Mouse (Mus musculus) G1E (cell line): ENCODE data around the gene Dennd1a. TPM values are rescaled to one million over a fixed set of nuclear protein-coding genes. Genes with fewer than 3 reads are reported as not detected.

Source experiments
- ATAC-seq: 2 replicates; pipeline ENCODE4 v1.8.0; 2016; ENCODE audit warnings: mild to moderate bottlenecking; ENCODE audit not compliant: insufficient number of reproducible peaks, poor library complexity, low FRiP score, severe bottlenecking; ENCODE audit errors: extremely low read depth
- DNase-seq: peaks from one replicate; pipeline ENCODE4 v3.0.0; 2012; ENCODE audit warnings: low spot score
- H3K27me3 ChIP-seq: 2 replicates; pipeline ENCODE4 v1.6.1; 2012; ENCODE audit warnings: mild to moderate bottlenecking, low read length, inconsistent platforms; ENCODE audit not compliant: insufficient read depth
- H3K36me3 ChIP-seq: replicated peaks from 2 replicates; pipeline ENCODE3; 2012; ENCODE audit warnings: mild to moderate bottlenecking, inconsistent platforms
- H3K4me1 ChIP-seq: 2 replicates; pipeline ENCODE4 v1.6.1; 2012; ENCODE audit warnings: low read depth, low read length, inconsistent platforms, mixed read lengths; ENCODE audit not compliant: insufficient read depth
- H3K4me3 ChIP-seq: 2 replicates; pipeline ENCODE4 v1.5.1; 2012; ENCODE audit warnings: low read depth, mild to moderate bottlenecking, inconsistent platforms, low read length, moderate library complexity, mixed read lengths
- H3K9me3 ChIP-seq: replicated peaks from 2 replicates; pipeline ENCODE4 v1.6.1; 2012; ENCODE audit warnings: inconsistent platforms
- CTCF ChIP-seq: IDR thresholded peaks from 2 replicates; pipeline ENCODE4 v1.5.1; 2012; ENCODE audit warnings: low read depth, low read length, inconsistent platforms, mixed read lengths
- GATA1 ChIP-seq: IDR thresholded peaks from 2 replicates; pipeline ENCODE4 v1.6.1; 2012; ENCODE audit warnings: borderline replicate concordance, low read length, inconsistent platforms, mixed read lengths
- GATA2 ChIP-seq: IDR thresholded peaks from 2 replicates; pipeline ENCODE4 v1.6.1; 2012; ENCODE audit warnings: low read depth, low read length, inconsistent platforms, borderline replicate concordance
- POLR2AphosphoS5 ChIP-seq: IDR thresholded peaks from 2 replicates; pipeline ENCODE4 v1.6.1; 2012; ENCODE audit warnings: low read depth, low read length, inconsistent platforms; ENCODE audit not compliant: insufficient replicate concordance
- TAL1 ChIP-seq: conservative IDR thresholded peaks from 2 replicates; pipeline ENCODE4 v1.6.1; 2012; ENCODE audit warnings: low read depth, low read length, inconsistent platforms, mixed read lengths
- polyA plus RNA-seq: library from polyadenylated mRNA; stranded (reverse); fragments of >175 nt; gene quantifications from 2 replicates; pipeline ENCODE4 v1.2.3, GENCODE M21; 2012
- total RNA-seq, 2 experiments: library from RNA; stranded (forward) in 1 of 2; stranded (reverse) in 1 of 2; fragments of 200-1000 nt in 1 of 2; fragments of >200 nt in 1 of 2; fragmentation: Nextera tagmentation in 1 of 2; gene quantifications; 2 replicates each; pipeline ENCODE4 v1.2.3; 2014 to 2017

Dennd1a gene
- total and polyA plus RNA-seq, 3 experiments = 25.5 to 78.7 (median 71.0) TPM

DNA sequence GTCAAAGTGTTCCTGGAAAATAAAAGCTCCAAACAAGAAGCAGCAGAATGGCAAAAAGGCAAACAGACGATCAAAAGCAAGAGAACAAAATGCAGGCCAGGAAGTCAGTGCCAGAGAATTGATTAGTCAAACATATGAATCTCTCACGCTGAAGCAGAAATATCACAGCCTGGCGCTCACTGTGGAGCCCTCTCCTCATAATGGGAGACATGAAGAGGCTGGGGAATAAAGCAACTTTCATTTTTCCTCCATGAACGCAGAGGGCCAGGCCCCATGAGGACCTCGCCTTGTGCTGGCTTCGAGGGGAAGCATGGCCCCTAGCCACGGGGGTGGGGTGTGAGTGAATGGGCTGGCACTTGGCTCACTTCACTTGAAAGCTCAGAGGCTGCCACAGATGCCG lies 383.9 kb downstream of the Dennd1a start:
- DNase-seq (no peak), ATAC-seq (no peak)
- Histone ChIP-seq H3K9me3 (no peaks in the 10 kb centered on the region), H3K4me1 (no peaks in the 10 kb centered on the region), H3K27me3 (no peaks in the 10 kb centered on the region), H3K36me3 (peaks cover 47% of the 10 kb centered on the region), H3K4me3 (no peak overlapping the region)
- no peak for TF ChIP-seq GATA1
- no peak for TF ChIP-seq GATA2
- no peak for TF ChIP-seq POLR2AphosphoS5
- no peak for TF ChIP-seq CTCF
- TF ChIP-seq TAL1 = no peak

GRCm38 (mm10) chr2:37883214-37883613 lies 404.0 kb downstream of the Dennd1a start:
- no peak for TF ChIP-seq POLR2AphosphoS5
- no peak for TF ChIP-seq GATA1
- TF ChIP-seq CTCF = no peak
- TF ChIP-seq TAL1 = no peak
- TF ChIP-seq GATA2 = no peak
- Histone ChIP-seq H3K27me3 (no peaks in the 10 kb centered on the region), H3K4me3 (no peak overlapping the region), H3K36me3 (peaks cover 48% of the 10 kb centered on the region), H3K4me1 (no peaks in the 10 kb centered on the region), H3K9me3 (no peaks in the 10 kb centered on the region)
- DNase-seq (no peak), ATAC-seq (no peak)

GRCm38 (mm10) chr2:37881262-37881913 lies 405.8 kb downstream of the Dennd1a start:
- TF ChIP-seq TAL1 = no peak
- TF ChIP-seq GATA2 = no peak
- no peak for TF ChIP-seq POLR2AphosphoS5
- TF ChIP-seq GATA1 = no peak
- no peak for TF ChIP-seq CTCF
- Histone ChIP-seq H3K27me3 (no peaks in the 10 kb centered on the region), H3K4me3 (no peak overlapping the region), H3K4me1 (no peaks in the 10 kb centered on the region), H3K9me3 (no peaks in the 10 kb centered on the region), H3K36me3 (peaks cover 50% of the 10 kb centered on the region)
- no peak for DNase-seq
- ATAC-seq = no peak

DNA sequence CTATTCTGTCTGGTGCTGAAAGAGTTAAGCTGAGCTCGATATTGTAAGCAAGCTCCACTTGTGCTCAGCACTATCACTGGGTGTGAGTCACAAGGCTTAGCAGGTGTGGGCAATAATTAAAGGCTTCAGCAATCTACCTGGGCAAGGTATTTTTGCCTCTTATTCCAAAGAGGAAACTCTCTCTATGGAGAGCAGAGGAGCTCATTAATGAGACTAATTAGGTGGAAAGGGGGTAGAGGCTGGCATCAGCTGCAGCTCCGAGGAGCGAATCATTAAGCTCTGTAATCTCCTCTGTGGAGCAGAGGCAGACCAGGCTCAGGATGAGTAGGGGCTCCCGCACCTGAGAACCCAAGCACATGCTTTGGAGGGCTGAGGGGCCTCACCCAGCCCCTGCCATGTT lies 407.5 kb downstream of the Dennd1a start:
- Histone ChIP-seq H3K36me3 (peaks cover 52% of the 10 kb centered on the region), H3K27me3 (no peaks in the 10 kb centered on the region), H3K4me3 (no peak overlapping the region), H3K4me1 (no peaks in the 10 kb centered on the region), H3K9me3 (no peaks in the 10 kb centered on the region)
- DNase-seq = no peak
- TF ChIP-seq TAL1 = no peak
- no peak for TF ChIP-seq GATA1
- no peak for TF ChIP-seq GATA2
- TF ChIP-seq CTCF = no peak
- TF ChIP-seq POLR2AphosphoS5 = no peak
- ATAC-seq = no peak

DNA sequence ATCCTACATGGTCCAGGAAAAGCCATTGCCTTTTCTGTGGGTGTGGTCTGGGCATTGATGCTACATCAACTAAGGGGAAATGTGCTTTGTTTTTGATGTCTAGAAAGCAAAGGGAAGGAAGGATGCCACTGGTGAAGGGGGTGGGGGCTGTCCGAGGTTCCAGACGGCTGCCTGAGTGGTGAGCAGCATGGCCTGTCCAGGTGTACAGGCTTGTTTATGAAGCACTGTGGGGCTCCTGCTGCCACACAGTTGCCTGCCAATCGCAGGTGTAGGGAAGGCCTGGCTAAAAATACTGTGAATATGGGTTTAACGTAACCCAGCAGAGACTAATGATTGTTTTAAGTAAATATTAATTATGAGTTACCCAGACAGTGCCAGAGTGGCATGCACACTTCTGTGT lies 414.4 kb downstream of the Dennd1a start:
- TF ChIP-seq CTCF (no peak), TAL1 (no peak), GATA1 (no peak), GATA2 (no peak), POLR2AphosphoS5 (no peak)
- Histone ChIP-seq H3K27me3 (no peaks in the 10 kb centered on the region), H3K36me3 (peaks cover 48% of the 10 kb centered on the region), H3K4me1 (no peaks in the 10 kb centered on the region), H3K9me3 (no peaks in the 10 kb centered on the region), H3K4me3 (no peak overlapping the region)
- ATAC-seq (no peak), DNase-seq (no peak)

DNA sequence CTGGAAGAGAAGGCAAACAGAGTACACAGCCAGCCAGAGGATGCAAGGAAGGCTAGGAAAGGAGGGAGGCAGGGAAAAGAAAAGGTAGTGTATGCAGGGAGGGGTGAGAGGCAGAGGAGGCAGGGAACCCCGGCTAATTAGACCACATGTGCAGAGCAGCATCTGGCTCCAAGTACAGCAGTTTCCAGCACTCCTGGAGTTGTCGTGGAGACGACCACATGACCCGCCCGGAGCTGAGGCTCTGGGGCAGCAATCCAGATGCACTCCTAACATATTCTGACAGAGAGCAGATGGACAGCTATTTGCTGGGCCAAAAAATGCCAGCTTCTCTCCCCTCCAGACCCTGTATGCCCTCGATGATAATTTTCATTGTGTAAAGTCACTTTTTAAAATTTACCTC lies 417.6 kb downstream of the Dennd1a start:
- Histone ChIP-seq H3K4me1 (no peaks in the 10 kb centered on the region), H3K27me3 (no peaks in the 10 kb centered on the region), H3K4me3 (no peak overlapping the region), H3K36me3 (peaks cover 66% of the 10 kb centered on the region), H3K9me3 (no peaks in the 10 kb centered on the region)
- no peak for ATAC-seq
- no peak for TF ChIP-seq GATA2
- no peak for DNase-seq
